Mouse (Mus musculus): ENCODE results near the gene Cd9.
"Not testable (repeated sequence)": the region's sequence is repeated elsewhere in the genome, so short reads cannot be mapped to it uniquely, and the experiment has no call there.

Cd9 gene

GRCm38 (mm10) chr6:125503186-125503802 lies 8.7 kb upstream of the Cd9 start:
- DNase-seq (ENCODE audit: low read depth, low spot score) = no peak

- peak; percentile 27 for DNase-seq (ENCODE audit: low read depth, low spot score)
These were observed 3.5 kb upstream of the Cd9 start for GRCm38 (mm10) chr6:125498062-125498461.

- no peak for DNase-seq (ENCODE audit: low read depth, low spot score)
These were observed 1.8 kb upstream of the Cd9 start for GRCm38 (mm10) chr6:125496417-125496816.

- no peak for DNase-seq (ENCODE audit: low read depth, low spot score)
These were observed 770 bp upstream of the Cd9 start for GRCm38 (mm10) chr6:125495361-125495760.

GRCm38 (mm10) chr6:125493147-125493546 lies 1.4 kb downstream of the Cd9 start:
- DNase-seq (ENCODE audit: low read depth, low spot score) = no peak

- DNase-seq (ENCODE audit: low read depth, low spot score) = no peak
These were observed 1.9 kb downstream of the Cd9 start for GRCm38 (mm10) chr6:125492664-125493063.

- DNase-seq (ENCODE audit: low read depth, low spot score) = no peak
These were observed 2.6 kb downstream of the Cd9 start for GRCm38 (mm10) chr6:125492033-125492432.

- DNase-seq (ENCODE audit: low read depth, low spot score) = no peak
These were observed 3.2 kb downstream of the Cd9 start for GRCm38 (mm10) chr6:125491393-125491792.

GRCm38 (mm10) chr6:125489881-125490559 lies 4.6 kb downstream of the Cd9 start:
- DNase-seq (ENCODE audit: low read depth, low spot score) = no peak

GRCm38 (mm10) chr6:125485589-125485988 lies 9.0 kb downstream of the Cd9 start:
- no peak for DNase-seq (ENCODE audit: low read depth, low spot score)

GRCm38 (mm10) chr6:125484721-125485120 lies 9.9 kb downstream of the Cd9 start:
- no peak for DNase-seq (ENCODE audit: low read depth, low spot score)

GRCm38 (mm10) chr6:125484313-125484660 lies 10.3 kb downstream of the Cd9 start:
- not testable (repeated sequence) for DNase-seq (ENCODE audit: low read depth, low spot score)

- no peak for DNase-seq (ENCODE audit: low read depth, low spot score)
These were observed 10.9 kb downstream of the Cd9 start for GRCm38 (mm10) chr6:125483515-125484312.

- DNase-seq (ENCODE audit: low read depth, low spot score) = no peak
These were observed 12.2 kb downstream of the Cd9 start for GRCm38 (mm10) chr6:125482427-125482831.

- no peak for DNase-seq (ENCODE audit: low read depth, low spot score)
These were observed 12.8 kb downstream of the Cd9 start for GRCm38 (mm10) chr6:125481667-125482390.

- no peak for DNase-seq (ENCODE audit: low read depth, low spot score)
These were observed 13.9 kb downstream of the Cd9 start for GRCm38 (mm10) chr6:125480396-125481361.

GRCm38 (mm10) chr6:125479359-125479758 lies 15.2 kb downstream of the Cd9 start:
- no peak for DNase-seq (ENCODE audit: low read depth, low spot score)

- no peak for DNase-seq (ENCODE audit: low read depth, low spot score)
These were observed 16.2 kb downstream of the Cd9 start for GRCm38 (mm10) chr6:125478135-125479128.

- DNase-seq (ENCODE audit: low read depth, low spot score) = no peak
These were observed 17.6 kb downstream of the Cd9 start for GRCm38 (mm10) chr6:125476826-125477589.
